Mouse (Mus musculus): ENCODE results near the gene Tarbp2.

Tarbp2 gene

DNA sequence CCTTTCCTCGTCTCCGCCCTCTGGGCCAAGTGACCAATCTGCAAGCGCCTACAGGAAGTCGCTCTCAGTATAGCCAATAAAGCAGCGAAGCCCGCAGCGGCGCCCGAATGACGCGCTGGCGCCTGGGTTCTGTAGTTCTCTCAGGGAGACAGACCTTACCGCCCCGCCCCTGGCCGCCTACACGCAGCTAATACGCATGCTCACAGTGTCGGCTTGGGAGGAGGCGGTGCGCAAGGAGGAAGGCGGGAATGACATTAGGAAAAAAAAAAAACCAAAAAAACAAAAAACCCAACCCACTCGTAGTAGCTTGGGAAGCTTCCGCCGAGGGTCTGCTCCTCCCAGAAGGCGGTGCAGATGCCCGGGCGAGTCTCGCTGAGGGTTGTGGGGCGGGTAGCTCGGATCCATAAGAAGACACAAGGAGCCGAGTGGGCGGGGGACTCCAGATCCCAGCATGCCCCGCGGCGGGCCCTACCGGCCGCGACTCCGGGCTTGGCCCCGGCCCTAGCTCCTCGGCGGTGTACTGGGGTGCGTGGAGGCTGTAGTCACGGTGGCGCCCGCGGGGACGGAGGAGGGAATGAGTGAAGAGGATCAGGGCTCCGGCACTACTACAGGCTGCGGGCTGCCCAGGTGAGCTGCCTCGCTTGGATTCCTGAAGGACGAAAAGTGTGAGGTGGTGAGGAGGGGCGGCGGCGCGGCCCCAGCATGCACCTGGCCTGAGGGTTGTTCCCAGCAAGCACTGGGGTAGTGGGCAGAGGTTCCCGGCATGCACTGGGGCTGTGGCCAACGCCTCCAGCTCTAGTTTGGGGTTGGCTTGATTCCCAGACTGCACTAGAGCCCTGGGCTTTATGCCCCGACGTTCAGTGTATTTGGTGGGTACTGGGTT is at the start of gene Tarbp2:
Gene Tarbp2 (plus strand): TSS at position 217 of the 883 bp plus-strand sequence.
- peak; percentile 100 for DNase-seq (ENCODE audit: low spot score in 2 of 2)

DNA sequence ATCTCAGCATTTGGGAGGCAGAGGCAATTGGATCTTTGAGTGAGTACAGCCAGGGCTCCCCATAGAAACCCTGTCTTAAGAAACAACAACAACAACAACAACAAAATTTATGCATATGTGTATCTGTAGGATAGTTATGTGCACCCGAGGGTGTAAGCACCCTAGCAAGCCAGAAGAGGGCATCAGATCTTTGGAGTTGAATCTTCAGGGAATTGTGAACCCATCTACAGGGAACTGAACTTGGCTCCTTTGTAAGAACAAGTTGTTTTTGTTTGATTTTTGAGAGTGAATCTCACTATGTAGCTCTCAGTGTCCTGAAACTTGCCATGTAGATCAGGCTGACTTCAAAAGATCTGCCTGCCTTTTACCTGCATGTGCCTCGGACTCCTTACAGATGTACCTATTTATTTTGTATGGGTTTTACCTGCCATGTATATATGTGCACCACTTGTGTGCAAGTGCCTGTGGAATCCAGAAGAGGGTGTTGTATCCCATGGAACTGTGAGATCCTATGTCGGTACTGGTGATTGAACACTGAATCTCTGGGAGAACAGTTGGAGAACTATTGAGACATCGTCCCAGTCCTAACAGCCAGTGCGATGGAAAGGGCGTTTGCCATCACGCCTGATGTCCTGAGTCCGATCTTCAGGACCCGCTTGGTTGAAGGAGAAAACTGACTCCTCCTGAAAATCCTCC is 49.2 kb upstream of the Tarbp2 start:
- DNase-seq (ENCODE audit: low spot score in 2 of 2) = no peak

DNA sequence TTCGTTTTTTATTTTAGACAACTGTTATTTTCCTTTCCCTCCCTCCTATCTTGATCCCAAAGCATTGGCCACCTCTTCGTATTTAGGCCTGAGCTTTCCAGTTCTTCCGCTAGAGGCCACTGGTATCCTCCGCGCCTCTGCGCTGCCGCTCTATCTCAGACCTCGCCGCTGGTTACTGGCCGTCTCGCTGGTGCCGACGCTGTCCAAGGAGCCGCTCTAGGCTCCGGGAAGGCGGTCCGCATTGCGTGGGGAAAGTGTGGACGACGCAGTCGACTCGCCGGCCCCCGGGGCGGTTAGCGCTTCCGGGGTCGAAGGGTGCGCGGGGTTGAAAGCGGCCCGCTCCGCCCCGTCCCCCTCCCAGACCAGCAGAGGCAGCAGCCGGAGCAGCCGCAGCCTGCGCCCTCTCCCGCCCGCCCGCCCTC is 47.8 kb upstream of the Tarbp2 start, which contains the start of gene Pcbp2:
Gene Pcbp2 (plus strand): TSS at position 357 of the 422 bp plus-strand sequence.
- peak; percentile 95 to 96 for DNase-seq (ENCODE audit: low spot score in 2 of 2)

GRCm38 (mm10) chr15:102470605-102471294 is 47.2 kb upstream of the Tarbp2 start:
- DNase-seq (ENCODE audit: low spot score in 2 of 2) = peak; percentile 69 to 77

- DNase-seq (ENCODE audit: low spot score in 2 of 2) = no peak
Measured at GRCm38 (mm10) chr15:102471295-102471645, 46.7 kb upstream of the Tarbp2 start.

DNA sequence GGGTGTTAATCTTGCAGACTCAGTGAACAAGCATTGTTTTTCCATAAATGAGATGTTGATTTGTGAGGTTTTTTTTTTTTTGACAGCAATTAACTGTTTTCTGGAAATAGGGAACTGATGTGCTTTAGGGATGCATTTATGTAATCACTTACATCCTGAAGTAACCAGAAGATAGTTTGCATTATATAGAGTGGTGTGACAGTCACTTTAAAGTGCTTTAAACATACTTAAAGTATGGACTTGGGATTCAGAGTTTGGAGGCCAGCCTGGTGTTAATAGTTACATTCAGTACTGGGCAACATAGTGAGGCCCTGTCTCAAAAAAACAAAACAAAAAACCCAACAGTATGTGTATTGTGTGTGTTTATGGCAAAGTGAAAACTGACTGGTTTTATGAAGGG is 46.3 kb upstream of the Tarbp2 start:
- no peak for DNase-seq (ENCODE audit: low spot score in 2 of 2)

DNA sequence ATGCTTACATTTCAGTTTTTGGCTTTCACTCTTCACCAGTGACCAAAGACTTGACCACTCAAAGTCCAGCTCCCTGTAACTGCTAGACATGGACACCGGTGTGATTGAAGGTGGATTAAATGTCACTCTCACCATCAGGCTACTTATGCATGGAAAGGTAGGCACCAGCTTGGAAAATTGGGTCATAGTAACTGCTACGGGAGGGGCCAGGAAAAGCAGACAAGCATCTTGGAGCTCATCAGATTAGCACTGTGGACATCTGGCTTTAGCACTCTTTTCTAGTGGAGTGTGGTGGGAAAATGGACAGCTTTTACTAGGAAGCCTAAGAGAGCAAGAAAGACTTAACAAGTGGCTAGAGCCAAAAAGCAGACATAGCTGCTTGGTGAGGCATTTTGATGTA is 44.7 kb upstream of the Tarbp2 start:
- no peak for DNase-seq (ENCODE audit: low spot score in 2 of 2)

GRCm38 (mm10) chr15:102474520-102474919 is 43.5 kb upstream of the Tarbp2 start:
- DNase-seq (ENCODE audit: low spot score in 2 of 2) = no peak

DNA sequence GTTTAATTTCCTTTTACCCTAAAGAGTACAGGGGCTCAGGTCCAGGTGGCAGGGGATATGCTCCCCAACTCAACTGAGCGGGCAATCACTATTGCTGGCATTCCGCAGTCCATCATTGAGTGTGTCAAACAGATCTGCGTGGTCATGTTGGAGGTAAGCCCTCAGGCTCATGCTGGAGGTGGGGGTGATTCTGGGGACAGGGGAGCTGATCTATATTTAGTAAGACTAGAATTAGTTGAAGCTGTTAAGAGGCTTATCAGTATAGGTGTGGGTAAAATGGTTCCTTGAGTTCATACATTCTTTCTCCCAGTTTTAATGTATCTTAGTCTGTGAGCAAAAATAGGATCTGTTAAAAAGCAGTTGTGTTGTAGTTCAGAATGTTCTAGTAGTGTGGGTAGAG is 34.9 kb upstream of the Tarbp2 start:
- DNase-seq (ENCODE audit: low spot score in 2 of 2) = no peak

- no peak for DNase-seq (ENCODE audit: low spot score in 2 of 2)
Measured at GRCm38 (mm10) chr15:102485853-102486252, 32.1 kb upstream of the Tarbp2 start.

DNA sequence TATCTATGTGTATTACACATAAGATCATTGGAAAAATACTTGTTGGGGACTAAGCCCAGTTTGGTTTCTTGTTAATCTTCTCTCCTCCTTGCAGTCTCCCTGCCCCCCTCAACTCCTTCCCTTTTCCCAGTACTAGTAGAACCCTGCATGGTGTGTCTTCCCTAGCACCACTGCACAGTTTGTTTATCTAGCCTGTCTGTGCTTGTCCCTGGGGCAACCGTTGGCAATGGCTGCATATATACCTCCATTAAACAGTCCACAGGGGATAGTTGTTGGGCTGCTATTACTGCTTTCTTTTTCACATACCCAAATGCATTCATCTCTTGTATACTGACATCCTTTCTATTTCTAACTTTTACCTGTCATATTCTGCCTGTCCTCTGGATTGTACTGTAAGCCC is 30.3 kb upstream of the Tarbp2 start:
- no peak for DNase-seq (ENCODE audit: low spot score in 2 of 2)

- no peak for DNase-seq (ENCODE audit: low spot score in 2 of 2)
Measured at GRCm38 (mm10) chr15:102498322-102498721, 19.7 kb upstream of the Tarbp2 start.

DNA sequence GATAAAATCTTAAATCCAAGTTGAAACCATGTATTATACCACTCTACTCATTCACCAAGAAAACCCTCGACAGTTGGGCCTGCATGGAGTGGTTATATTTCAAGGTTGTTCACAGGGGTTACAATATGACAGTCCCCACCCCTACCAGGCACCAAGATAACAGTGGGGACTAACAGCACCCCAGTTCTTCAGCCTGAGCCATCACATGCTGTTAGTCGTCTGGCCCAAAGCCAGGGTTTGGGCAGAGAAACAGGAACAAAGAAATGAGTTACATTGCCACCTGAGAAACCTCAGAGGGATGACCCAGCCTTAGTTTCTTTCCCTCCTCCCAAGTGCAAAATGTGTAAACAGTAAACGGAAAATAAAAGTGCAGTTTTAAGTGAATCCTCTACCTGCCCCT is 18.6 kb upstream of the Tarbp2 start:
- DNase-seq (ENCODE audit: low spot score in 2 of 2) = no peak

DNA sequence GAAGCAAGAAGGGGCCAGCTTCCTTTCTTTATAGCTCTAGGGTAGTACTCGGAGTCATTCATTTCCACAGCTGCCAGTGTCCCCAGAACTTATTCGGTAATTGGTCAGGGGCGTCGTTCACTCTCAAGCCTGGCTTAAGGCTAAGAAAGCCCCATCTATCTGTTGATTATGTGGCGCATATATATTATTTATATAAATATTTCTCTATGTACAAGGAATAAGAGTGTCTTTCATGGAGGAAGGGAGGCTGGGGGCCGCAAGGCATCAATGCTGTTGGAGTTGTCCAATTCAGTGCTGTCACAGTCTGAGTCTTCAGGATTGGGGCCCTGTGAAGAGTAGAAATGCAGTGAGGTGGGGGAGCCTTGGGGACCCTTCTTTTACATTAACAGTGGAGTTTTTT is 18.1 kb upstream of the Tarbp2 start:
- no peak for DNase-seq (ENCODE audit: low spot score in 2 of 2)

DNA sequence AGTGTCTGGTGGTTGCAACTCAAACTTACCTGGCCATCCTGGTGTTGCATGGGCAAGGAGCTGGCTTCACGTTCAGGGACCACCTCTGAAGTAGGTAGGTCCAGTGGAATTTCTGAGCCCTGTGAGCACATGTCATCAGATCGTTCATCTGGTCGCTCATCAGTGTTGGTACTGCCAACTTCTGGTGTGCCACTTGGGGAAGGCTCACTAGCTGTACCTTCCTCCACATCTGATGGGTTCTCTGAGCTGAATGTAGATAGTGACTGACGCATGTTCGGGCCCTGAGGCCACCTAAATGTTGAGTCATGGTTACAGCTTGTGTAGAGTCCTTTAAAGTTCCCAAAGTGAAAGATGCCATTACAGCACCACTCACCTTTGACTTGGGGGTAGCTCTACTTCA is 17.5 kb upstream of the Tarbp2 start:
- no peak for DNase-seq (ENCODE audit: low spot score in 2 of 2)

DNA sequence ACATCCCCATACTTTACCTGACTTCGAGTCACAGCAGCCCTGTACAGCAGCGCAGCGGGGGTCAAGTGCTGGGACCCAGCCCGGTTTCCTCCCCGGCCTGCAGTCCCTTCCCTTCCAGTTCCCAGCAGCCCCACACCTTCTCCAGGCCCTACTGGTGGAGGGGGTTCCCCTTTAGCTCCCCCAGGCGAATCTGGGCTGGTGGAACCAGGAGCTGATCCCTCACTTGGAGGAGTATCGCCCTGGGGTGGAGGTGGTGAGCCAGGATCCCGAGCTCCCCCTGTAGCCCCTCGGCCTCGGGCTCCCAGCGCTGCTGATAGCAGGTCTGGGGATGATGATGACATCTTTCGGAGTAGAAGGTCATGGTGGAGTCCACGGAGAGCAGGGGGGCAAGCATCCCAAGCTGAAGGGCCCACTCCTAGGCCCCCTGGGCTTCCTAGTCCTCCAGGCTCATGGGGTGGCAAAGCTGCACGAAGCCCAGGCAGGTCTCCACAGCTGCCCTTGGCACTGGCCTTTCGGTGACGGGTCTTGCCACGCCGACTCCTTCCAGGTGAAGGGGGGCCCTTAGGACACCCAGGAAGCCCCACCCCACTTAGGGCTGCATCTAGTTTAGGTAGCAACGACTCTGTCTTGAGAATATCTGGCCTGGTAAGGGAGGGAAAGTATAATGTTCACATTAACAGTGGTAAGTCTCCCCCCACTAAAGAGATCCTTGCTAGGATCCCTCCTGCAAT is 16.7 kb upstream of the Tarbp2 start:
- no peak for DNase-seq (ENCODE audit: low spot score in 2 of 2)

GRCm38 (mm10) chr15:102502254-102502840 is 15.6 kb upstream of the Tarbp2 start:
- DNase-seq (ENCODE audit: low spot score in 2 of 2) = no peak

DNA sequence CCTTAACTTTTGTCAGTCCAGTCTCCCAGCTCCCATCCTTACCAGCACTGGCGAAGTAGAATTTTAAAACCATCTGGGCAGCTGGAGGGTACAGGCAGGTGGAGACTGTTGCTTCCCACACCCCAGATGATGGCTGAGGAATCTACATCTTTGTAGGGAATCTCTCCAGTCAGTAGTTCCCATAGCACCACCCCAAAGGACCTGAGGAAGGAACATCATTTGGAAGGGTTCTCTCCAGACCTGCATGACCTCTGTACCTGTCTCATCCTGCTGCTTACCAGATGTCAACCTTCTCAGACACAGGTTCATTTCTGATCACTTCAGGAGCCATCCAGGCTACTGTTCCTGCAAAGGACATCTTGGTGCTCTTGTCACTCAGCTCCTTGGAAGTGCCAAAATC is 14.5 kb upstream of the Tarbp2 start, which contains the start of gene Gm10337:
Gene Gm10337 (plus strand): TSS at position 276 of the 400 bp plus-strand sequence.
- DNase-seq (ENCODE audit: low spot score in 2 of 2) = no peak

DNA sequence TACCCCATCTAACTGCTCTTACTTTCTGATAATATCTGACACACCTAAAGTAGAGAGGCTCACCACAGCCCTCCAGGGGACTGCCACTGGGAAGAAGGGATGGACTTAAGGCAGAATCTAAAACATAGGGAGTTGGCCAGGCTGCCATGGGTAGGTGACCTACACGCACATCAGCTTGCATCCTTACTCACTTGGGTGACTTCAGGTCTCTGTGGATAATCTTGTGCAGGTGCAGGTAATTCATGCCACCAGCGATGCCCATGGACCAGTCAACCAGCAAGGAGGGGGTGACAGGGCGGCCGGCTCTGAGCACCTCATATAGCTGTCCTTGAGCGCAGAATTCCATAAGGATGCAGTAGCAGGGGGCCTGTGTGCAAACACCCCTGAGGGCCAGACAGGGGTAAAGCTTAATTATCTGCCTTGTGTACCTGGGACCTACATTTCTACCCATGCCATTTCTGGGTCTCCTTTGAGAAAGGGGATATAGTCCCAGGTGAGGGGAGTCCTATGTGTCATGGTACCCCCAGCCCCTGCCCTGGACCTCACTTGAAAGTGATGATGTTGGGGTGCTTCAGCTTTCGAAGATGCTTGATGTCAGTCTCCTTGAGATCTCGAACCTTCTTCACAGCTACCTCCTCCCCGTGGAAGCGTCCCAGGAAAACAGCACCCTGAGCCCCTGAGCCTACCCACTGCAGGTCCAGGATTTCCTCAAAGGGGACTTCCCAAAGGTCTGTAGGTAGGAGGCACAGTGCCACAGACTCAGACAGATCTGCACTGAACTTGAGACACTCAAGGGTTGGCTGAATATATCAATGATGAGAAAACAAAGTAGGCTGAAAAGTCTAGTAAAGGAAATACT is 13.8 kb upstream of the Tarbp2 start:
- DNase-seq (ENCODE audit: low spot score in 2 of 2) = no peak

GRCm38 (mm10) chr15:102505073-102505769 is 12.8 kb upstream of the Tarbp2 start:
- DNase-seq (ENCODE audit: low spot score in 2 of 2) = no peak
